Mouse (Mus musculus) embryo, embryonic 10 days (tissue): ENCODE results near the gene Fat3.

Source experiments
- DNase-seq: peaks from one replicate; pipeline ENCODE4 v3.0.0-alpha.2; 2015; ENCODE audit warnings: low spot score

Fat3 gene

GRCm38 (mm10) chr9:15886756-15887155, 614.3 kb downstream of the Fat3 start:
- no peak for DNase-seq

- no peak for DNase-seq
Observed at GRCm38 (mm10) chr9:15880754-15881153, 620.3 kb downstream of the Fat3 start.

- peak; percentile 24 for DNase-seq
Observed at GRCm38 (mm10) chr9:15880160-15880603, 620.9 kb downstream of the Fat3 start.

- no peak for DNase-seq
Observed at GRCm38 (mm10) chr9:15874506-15875160, 626.5 kb downstream of the Fat3 start, which contains the start of gene Mtnr1b. TSS of gene Mtnr1b (minus strand) at chr9:15874556.

GRCm38 (mm10) chr9:15870013-15870412, 631.1 kb downstream of the Fat3 start:
- no peak for DNase-seq

GRCm38 (mm10) chr9:15869456-15869855, 631.6 kb downstream of the Fat3 start:
- no peak for DNase-seq

GRCm38 (mm10) chr9:15866280-15867072, 634.6 kb downstream of the Fat3 start:
- DNase-seq: no peak

- no peak for DNase-seq
Observed at GRCm38 (mm10) chr9:15861402-15861801, 639.7 kb downstream of the Fat3 start.
